Mouse (Mus musculus) stomach, embryonic 16.5 days (tissue): ENCODE data around the gene Serpina1c. TPM values are rescaled to one million over a fixed set of nuclear protein-coding genes. Genes with fewer than 3 reads are reported as not detected.
"Not testable (repeated sequence)": the region's sequence is repeated elsewhere in the genome, so short reads cannot be mapped to it uniquely, and the experiment has no call there.

ENCODE experiments used
- ATAC-seq: fragments of 200-750 bp; cut with Nextera tagmentation; 2 replicates; pipeline ENCODE4 v1.8.0; 2017; ENCODE audit warnings: moderate number of reproducible peaks, moderate TSS enrichment; ENCODE audit not compliant: insufficient read depth, low FRiP score
- H3K27ac ChIP-seq: fragments of 300-500 bp; sonication (generic); 2 replicates; pipeline ENCODE4 v1.5.1; 2014; ENCODE audit warnings: low read length
- H3K27me3 ChIP-seq: fragments of 300-500 bp; sonication (generic); 2 replicates; pipeline ENCODE4 v1.6.1; 2014; ENCODE audit warnings: low read length, control low read depth, mixed read lengths; ENCODE audit not compliant: control insufficient read depth, insufficient read depth
- H3K36me3 ChIP-seq: fragments of 300-500 bp; sonication (generic); 2 replicates; pipeline ENCODE4 v1.6.1; 2014; ENCODE audit warnings: low read length; ENCODE audit not compliant: control insufficient read depth, insufficient read depth
- H3K4me1 ChIP-seq: fragments of 300-500 bp; sonication (generic); 2 replicates; pipeline ENCODE4 v1.6.1; 2014; ENCODE audit warnings: low read length, control low read depth, mixed read lengths; ENCODE audit not compliant: control insufficient read depth, insufficient read depth
- H3K4me2 ChIP-seq: fragments of 300-500 bp; sonication (generic); 2 replicates; pipeline ENCODE4 v1.6.1; 2014; ENCODE audit warnings: low read depth, low read length, mixed read lengths
- H3K4me3 ChIP-seq: fragments of 300-500 bp; sonication (generic); replicated peaks from 2 replicates; pipeline ENCODE4 v1.5.1; 2014; ENCODE audit warnings: mild to moderate bottlenecking, low read length
- H3K9ac ChIP-seq: fragments of 300-500 bp; sonication (generic); 2 replicates; pipeline ENCODE4 v1.6.1; 2014; ENCODE audit warnings: low read length
- H3K9me3 ChIP-seq: fragments of 300-500 bp; sonication (generic); replicated peaks from 2 replicates; pipeline ENCODE4 v1.6.1; 2016; ENCODE audit warnings: low read length, control low read depth; ENCODE audit not compliant: control insufficient read depth
- WGBS: fragments of 180-500 bp; shearing (Covaris S2); extraction: QIAGEN DNeasy Blood & Tissue Kit; methylation state at CpG from one replicate; pipeline ENCODE4 v1.1.7; 2014; 5-methylcytosine and 5-hydroxymethylcytosine counted together
- polyA plus RNA-seq: library from polyadenylated mRNA; unstranded; fragments of >200 nt; fragmentation: Nextera tagmentation; extraction: Ambion mirVana; gene quantifications from 2 replicates; pipeline ENCODE4 v1.2.1, GENCODE M21; 2015

The Serpina1c gene
- polyA plus RNA-seq, 1 experiment from 2014 or later = 22.8 TPM

DNA sequence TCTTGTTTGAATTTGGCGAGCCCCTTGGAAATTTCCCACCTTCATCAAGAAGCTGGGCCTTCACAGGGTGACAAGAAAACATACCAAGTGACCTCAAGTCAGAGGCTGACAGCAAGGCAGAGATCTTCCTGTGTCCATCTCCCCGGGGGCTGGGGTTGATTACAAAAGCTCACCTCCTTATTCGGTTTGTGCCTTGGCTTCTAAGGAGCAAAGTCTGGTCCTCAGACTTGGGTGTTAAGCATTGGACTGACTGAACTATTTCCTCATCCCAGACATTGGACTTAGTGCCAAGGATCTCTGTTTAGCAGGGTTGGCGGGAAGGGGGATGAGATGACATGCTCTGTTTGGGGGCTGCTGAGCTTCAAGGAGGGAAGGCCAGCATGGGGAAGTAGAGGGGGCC, 44.1 kb downstream of the Serpina1c start:
- not testable (repeated sequence) for H3K9ac ChIP-seq, H3K27me3 ChIP-seq, H3K36me3 ChIP-seq, H3K9me3 ChIP-seq, H3K4me1 ChIP-seq, ATAC-seq, H3K4me3 ChIP-seq, H3K4me2 ChIP-seq, H3K27ac ChIP-seq
- WGBS = 85% methylated on average over 3 of the region's 4 CpGs

- not testable (repeated sequence) for ATAC-seq, H3K9ac ChIP-seq, H3K27me3 ChIP-seq, H3K4me3 ChIP-seq, H3K4me2 ChIP-seq, H3K36me3 ChIP-seq, H3K4me1 ChIP-seq, H3K27ac ChIP-seq, H3K9me3 ChIP-seq
- WGBS = 78% methylated on average over 3 of the region's 3 CpGs
Observed at GRCm38 (mm10) chr12:103859584-103859983, 45.1 kb downstream of the Serpina1c start.

DNA sequence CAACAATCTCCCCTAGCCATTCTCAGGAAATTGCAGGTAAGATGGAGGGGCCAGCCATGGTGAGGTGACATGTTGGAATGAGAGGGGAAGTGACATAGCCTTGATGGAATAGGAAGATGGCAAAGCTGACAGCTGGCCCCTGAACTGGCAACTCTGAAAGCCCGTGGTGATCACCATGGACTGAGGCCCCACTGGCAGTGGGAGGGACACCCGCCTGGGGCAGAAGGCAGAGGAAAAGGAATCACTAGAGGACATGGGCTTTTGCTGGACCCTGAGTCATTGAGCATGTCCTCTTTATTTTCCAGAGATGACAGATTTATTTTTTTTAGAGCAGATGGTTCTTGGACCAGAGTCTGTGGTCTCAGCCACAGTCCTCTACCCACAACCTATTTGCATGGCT, 51.7 kb downstream of the Serpina1c start:
- H3K4me3 ChIP-seq, ATAC-seq, H3K27ac ChIP-seq, H3K36me3 ChIP-seq, H3K4me2 ChIP-seq, H3K9me3 ChIP-seq, H3K27me3 ChIP-seq, H3K4me1 ChIP-seq, H3K9ac ChIP-seq: not testable (repeated sequence)
- 91% methylated on average over 2 of the region's 2 CpGs for WGBS

Other genes with a start within 250 kb of the Serpina1c start
- gene Serpina6, start 247.7 kb downstream of the Serpina1c start, polyA plus RNA-seq = 142 and 172 TPM in 2 replicates
- gene Serpina16, start 228.7 kb downstream of the Serpina1c start, polyA plus RNA-seq = 0.19 and 0.50 TPM in 2 replicates
- gene Serpina1f, start 209.4 kb downstream of the Serpina1c start, polyA plus RNA-seq = not detected in 2 replicates
- gene Serpina1d, start 131.3 kb downstream of the Serpina1c start, polyA plus RNA-seq = 15.5 and 17.5 TPM in 2 replicates
- 34.2 and 47.5 TPM in 2 replicates for gene Serpina1b, start 74.5 kb downstream of the Serpina1c start, polyA plus RNA-seq
- 29.1 and 33.5 TPM in 2 replicates for gene Serpina1a, start 41.3 kb downstream of the Serpina1c start, polyA plus RNA-seq
- 12.6 and 17.0 TPM in 2 replicates for gene Serpina1e, start 54.1 kb upstream of the Serpina1c start, polyA plus RNA-seq
- 0.49 and 0.62 TPM in 2 replicates for gene Serpina11, start 85.1 kb upstream of the Serpina1c start, polyA plus RNA-seq
- 0.05 TPM in 1 of 2 replicates, not detected in the other for gene Serpina9, start 108.9 kb upstream of the Serpina1c start, polyA plus RNA-seq
- not detected in 2 replicates for gene Serpina12, start 139.6 kb upstream of the Serpina1c start, polyA plus RNA-seq
- gene Serpina5, start 196.2 kb upstream of the Serpina1c start, polyA plus RNA-seq = not detected in 2 replicates
- gene Serpina3a, start 207.8 kb upstream of the Serpina1c start, polyA plus RNA-seq = not detected in 2 replicates
- not detected in 2 replicates for gene Serpina3b, start 223.1 kb upstream of the Serpina1c start, polyA plus RNA-seq
- gene Serpina3c, start 249.0 kb upstream of the Serpina1c start, polyA plus RNA-seq = not detected in 2 replicates